Mouse (Mus musculus): ENCODE results near the gene Trim40.

Trim40 gene

DNA sequence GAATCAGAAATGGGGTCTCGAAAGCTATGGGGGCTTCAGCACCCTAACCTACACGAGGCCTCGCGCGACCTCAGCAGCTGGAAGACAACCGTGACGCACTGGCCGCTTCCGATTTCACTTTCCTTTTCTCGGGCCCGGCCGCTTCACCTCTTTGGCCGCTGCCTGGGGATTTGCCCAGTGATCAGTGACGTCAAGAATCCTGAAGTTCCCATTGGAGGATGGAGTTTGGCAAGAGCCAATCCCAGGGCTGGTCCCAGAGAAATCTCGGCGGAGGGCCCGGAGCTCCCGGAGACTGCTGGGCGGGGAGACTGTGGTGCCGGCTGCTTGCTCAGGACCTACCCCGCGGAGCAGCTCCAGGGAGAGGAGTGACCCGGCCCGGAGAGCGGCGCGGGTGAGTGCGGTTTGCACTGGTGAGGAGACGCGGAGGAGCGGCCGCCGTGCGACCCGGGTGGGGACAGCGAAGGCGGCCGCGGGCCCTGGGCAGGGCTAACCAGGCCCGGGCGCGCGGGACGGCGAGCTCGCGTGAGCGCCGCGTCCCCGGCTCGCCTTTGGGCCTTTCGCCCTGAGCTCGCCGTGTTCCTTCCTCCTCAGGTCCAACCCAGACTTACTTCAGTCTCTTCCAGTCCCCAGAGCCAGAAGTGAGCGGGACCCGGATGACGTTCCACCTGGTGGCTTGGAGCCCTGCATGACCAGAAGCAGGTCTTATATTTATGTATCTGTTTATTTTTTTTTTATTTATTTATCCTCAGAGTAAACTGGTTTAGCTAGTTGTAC lies 52.9 kb downstream of the Trim40 start, which contains the start of gene Trim26:
TSS of gene Trim26 (plus strand) at position 261 of the 774 bp plus-strand sequence.
- DNase-seq, result peak; percentile 98 to 99

DNA sequence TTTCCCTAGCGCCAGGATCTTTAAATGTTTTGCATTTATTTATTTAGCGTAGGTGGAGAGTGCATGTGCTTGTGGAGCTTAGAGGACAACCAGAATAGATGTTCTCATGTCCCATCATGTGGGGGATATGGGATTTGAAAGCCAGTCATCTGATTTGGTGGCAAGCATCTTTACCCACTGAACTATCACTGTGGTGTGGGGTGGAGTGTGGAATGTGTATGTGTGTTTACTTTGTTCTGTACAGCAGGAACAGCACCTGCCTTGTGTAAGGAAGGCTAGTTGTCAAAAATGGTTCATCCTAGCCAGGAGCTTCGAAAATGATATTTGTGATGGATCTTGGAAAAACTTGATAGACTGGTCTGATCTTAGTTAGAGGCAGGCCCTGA lies 53.5 kb downstream of the Trim40 start:
- DNase-seq, result no peak

DNA sequence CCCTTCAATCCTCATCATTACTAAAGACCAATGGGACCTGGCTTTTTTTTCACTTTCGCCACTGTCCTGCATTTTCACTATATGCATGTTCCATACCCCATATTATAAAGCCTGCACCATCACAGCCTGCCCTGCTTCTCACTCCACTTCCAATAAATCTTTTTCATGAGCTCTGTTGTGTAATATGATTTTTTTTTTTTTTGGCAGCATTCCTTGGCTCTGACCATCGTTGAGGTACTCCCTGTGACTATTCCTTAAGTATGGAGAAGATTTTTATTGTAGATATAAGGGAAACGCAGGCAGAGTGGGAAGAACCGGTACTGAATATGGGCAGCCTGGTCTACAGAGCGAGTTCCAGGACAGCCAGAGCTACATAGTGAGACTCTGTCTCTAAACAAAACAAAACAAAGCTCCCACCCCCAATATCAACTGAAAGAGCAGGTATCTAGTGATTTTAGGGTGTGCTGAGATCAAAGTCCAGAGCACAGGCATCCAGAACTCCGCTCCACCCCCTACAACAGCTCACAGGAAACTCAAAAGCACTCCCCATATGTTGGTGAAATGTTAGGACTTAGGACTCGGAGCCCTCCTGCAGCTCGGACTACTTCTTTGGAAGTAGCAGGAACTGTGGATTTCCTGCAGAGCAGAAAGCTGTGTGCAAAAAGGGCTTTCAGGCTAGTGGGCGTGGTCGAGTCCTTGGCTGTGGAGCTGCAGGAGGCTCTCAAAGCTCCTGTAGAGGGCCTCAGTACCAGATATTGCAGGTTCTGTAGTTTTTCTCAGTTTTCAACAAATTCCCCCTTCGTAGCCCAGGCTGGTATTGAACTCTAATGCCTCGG lies 54.1 kb downstream of the Trim40 start:
- peak; percentile 59 to 66 for DNase-seq

DNA sequence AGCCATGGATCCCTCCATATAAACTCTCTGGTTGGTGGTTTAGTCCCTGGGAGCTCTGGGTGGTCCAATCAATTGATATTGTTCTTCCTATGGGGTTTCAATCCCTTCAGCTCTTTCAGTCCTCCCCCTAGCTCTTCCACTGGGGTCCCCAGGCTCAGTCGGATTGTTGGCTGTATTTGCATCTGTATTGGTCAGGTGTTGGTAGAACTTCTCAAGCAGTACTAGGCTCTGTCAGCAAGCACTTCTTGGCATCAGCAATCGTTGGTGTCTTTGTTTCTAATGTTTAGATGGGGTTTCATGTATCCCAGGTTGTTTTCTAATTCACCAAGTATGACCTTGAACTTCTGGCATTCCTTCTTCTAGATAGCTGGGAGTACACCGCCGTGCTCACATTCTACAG lies 57.2 kb downstream of the Trim40 start:
- DNase-seq, result no peak
